Mouse (Mus musculus) megakaryocyte, embryonic 14.5 days (primary cell): ENCODE measurements at regions not wholly inside any gene's neighbourhood (a gene's known extent, or its start where the extent isn't known, plus 50 kb on each side); places are given as distances from the start of the nearest gene placed in this dataset.

ENCODE experiments used
- FLI1 ChIP-seq: IDR thresholded peaks from 2 replicates; pipeline ENCODE4 v1.6.1; 2012; ENCODE audit warnings: low read length, inconsistent platforms, mixed read lengths
- GATA1 ChIP-seq: IDR thresholded peaks from 3 replicates; pipeline ENCODE4 v1.6.1; 2012; ENCODE audit warnings: mixed read lengths, low read length, inconsistent platforms, borderline replicate concordance

DNA sequence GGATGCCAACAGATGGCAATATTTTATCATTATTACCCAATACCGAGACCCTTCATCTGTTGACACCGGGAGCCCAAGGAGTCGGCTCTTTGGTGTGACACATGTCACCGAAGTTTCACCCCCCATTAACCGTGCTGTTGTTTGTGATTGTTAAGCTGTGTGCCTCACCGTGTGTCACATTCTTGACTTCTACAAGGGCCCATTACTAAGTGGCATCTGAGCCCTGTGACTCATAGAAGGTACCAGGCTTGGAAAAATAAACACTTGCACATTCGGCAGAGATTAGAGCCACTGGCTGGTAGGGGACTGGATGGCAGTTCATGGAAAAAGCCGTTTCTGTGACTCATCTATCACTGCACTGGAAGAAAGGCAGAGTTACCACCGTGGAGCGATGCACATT is 608.4 kb upstream of the Sox9 start:
- TF ChIP-seq GATA1 = no peak
- no peak for TF ChIP-seq FLI1
